Mouse (Mus musculus) brain, embryonic 18.5 days (tissue): ENCODE results near the gene Grifin.

ENCODE experiments used
- DNase-seq: peaks from one replicate; pipeline ENCODE4 v3.0.0-alpha.2; 2012; ENCODE audit warnings: low read depth, low spot score

Gene Grifin

GRCm38 (mm10) chr5:140549306-140550047 lies 15.4 kb downstream of the Grifin start:
- peak; percentile 63 for DNase-seq

GRCm38 (mm10) chr5:140546332-140546731 lies 18.5 kb downstream of the Grifin start:
- DNase-seq, result no peak

- DNase-seq, result no peak
Observed at GRCm38 (mm10) chr5:140545651-140546050, 19.2 kb downstream of the Grifin start.

GRCm38 (mm10) chr5:140542811-140543575 lies 21.9 kb downstream of the Grifin start:
- DNase-seq, result no peak

GRCm38 (mm10) chr5:140540106-140540505 lies 24.8 kb downstream of the Grifin start:
- no peak for DNase-seq

GRCm38 (mm10) chr5:140538111-140538683 lies 26.7 kb downstream of the Grifin start:
- DNase-seq, result no peak

GRCm38 (mm10) chr5:140526754-140527153 lies 38.1 kb downstream of the Grifin start:
- no peak for DNase-seq

- DNase-seq, result no peak
Observed at GRCm38 (mm10) chr5:140521196-140521595, 43.7 kb downstream of the Grifin start.

GRCm38 (mm10) chr5:140517921-140518230 lies 47.0 kb downstream of the Grifin start:
- DNase-seq, result no peak

GRCm38 (mm10) chr5:140517159-140517920 lies 47.5 kb downstream of the Grifin start:
- DNase-seq, result no peak

GRCm38 (mm10) chr5:140514799-140515486 lies 49.9 kb downstream of the Grifin start:
- DNase-seq, result no peak

GRCm38 (mm10) chr5:140513921-140514320 lies 51.0 kb downstream of the Grifin start:
- no peak for DNase-seq
